Mouse (Mus musculus) cerebellum, adult (tissue): ENCODE results near the gene Hspg2.

Experiments
- ATAC-seq: cut with Nextera tagmentation; 2 replicates; pipeline ENCODE4 v1.9.2; 2017; ENCODE audit warnings: mild to moderate bottlenecking, moderate library complexity, mixed read lengths; ENCODE audit not compliant: insufficient number of reproducible peaks, low FRiP score, low TSS enrichment

The Hspg2 gene

DNA sequence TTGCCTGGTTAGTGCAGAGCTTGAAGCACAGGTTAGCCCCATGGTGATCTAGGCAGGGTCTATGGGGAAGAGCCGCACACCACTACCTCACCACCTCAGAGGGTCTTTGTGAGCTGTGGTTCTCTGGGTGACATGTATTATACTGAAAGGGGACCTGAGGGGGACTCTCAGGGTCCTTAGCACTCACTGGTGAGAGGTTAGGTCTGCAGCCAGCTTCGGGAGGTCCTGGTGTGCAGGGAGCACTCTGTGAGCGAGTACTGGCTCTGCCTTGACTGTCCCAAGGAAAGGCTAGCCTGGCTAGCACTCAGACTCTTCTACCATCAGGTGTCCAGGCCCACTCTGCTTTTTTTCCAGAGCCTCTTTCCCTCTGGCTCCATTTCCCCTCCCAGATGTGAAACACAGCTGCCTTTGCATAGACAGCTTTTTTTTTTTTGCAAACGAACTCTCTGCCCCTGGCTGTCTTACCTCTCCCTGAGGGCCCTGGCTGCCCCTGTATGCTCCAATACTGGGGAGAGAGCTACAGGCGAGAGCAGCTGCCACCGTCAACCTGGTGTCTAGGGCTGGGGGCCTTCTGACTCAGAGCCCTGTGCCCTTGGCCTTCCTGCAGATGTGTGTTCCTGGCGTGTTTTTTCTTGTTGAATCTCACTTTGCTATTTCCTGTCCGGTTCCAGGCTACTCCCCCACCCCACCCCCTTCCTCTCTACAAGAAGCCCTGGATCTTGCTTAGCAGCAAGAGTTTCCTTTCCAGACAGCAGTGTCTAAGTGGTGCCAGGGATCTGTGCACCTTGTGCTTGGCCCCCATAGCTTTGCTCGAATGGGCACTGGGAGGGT is 29.5 kb downstream of the Hspg2 start:
- no peak for ATAC-seq

GRCm38 (mm10) chr4:137498882-137499583 is 30.5 kb downstream of the Hspg2 start:
- ATAC-seq, result no peak

DNA sequence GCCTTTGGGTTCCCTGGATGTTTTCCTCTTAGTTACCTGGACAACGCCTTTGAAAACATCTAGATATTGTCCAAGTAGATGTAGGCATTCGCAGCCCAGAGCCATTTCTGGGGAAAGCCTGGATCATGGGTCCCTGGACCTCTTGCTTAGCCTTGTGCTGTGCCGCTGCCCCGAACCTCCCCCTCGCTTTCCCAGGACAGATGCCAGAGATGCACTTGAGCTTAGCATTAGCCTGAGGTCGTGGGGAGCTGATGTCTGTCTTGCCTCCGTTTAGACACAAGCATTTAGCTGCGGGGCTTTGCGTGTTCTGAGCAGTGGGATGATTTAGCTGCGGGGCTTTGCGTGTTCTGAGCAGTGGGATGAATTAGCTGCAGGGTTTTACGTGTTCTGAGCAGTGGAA is 31.6 kb downstream of the Hspg2 start:
- ATAC-seq, result no peak

- no peak for ATAC-seq
Measured at GRCm38 (mm10) chr4:137500953-137501352, 32.4 kb downstream of the Hspg2 start.

DNA sequence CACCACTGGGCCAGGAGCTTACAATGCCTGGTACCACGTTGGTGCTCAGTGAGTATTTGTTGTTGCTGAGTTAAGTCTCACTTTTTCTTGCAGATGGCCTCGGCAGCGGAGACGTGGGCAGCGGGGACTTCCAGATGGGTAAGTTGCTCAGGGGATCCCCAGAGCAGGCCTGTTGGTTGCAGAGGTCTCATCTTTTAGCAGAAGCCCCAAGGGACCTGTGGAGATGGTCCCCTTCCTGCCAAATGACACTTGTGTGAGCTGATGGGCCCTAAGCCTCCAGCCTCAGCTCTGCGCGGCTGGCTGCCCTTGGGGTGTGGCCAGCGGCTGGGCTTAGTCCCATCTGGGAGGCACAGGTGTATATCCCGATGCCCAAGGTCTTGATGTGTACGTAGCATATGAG is 33.6 kb downstream of the Hspg2 start:
- ATAC-seq, result no peak

GRCm38 (mm10) chr4:137502801-137503200 is 34.2 kb downstream of the Hspg2 start:
- ATAC-seq, result no peak

DNA sequence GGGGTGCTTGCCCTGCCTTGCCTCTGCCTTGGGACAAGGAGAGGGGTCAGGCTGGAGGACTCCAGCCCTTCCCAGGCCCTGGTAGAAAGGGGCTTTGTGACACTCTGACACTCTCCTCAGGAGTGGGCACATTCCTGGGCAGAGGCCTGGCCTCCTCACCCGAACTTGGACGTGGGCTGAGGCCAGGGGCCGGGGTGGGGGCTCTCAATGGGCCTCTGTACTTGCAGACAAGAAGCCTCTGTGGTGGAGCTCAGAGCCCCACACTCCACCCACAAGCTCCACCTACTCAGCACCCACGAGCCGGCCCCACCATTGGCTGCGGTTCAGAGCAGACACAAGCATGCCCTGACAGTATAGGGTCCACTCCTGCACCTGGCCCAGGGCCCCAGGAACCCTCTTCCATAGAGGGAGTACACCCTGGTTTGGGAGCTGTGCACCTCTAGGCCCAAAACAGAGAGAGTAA is 35.0 kb downstream of the Hspg2 start:
- ATAC-seq, result no peak

- no peak for ATAC-seq
Measured at GRCm38 (mm10) chr4:137506629-137507028, 38.1 kb downstream of the Hspg2 start.

GRCm38 (mm10) chr4:137509528-137509927 is 41.0 kb downstream of the Hspg2 start:
- no peak for ATAC-seq

GRCm38 (mm10) chr4:137510021-137510696 is 41.6 kb downstream of the Hspg2 start:
- no peak for ATAC-seq

- no peak for ATAC-seq
Measured at GRCm38 (mm10) chr4:137512897-137513296, 44.3 kb downstream of the Hspg2 start.

GRCm38 (mm10) chr4:137517989-137518691 is 49.6 kb downstream of the Hspg2 start:
- no peak for ATAC-seq

- ATAC-seq, result no peak
Measured at GRCm38 (mm10) chr4:137518746-137519145, 50.2 kb downstream of the Hspg2 start.

DNA sequence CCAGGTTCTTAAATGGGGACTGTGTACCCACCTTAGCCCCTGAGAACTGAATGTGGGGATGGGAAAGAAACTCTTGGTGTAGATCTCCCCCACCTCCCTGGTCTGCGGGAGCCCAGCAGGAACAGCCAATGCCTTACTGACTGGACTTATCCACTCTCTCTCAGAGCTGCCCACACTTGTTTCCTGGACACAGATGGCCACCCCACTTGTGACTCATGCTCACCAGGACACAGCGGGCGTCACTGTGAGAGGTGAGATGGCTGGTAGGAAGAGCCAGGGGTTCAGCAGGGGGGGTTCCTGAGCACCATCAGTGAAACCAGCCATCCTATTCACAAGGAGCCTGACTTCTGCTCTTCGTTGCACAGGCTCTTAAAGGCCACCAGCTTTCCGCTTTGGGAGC is 51.8 kb downstream of the Hspg2 start:
- no peak for ATAC-seq

GRCm38 (mm10) chr4:137521966-137522365 is 53.4 kb downstream of the Hspg2 start:
- no peak for ATAC-seq

GRCm38 (mm10) chr4:137525426-137525825 is 56.9 kb downstream of the Hspg2 start:
- no peak for ATAC-seq

DNA sequence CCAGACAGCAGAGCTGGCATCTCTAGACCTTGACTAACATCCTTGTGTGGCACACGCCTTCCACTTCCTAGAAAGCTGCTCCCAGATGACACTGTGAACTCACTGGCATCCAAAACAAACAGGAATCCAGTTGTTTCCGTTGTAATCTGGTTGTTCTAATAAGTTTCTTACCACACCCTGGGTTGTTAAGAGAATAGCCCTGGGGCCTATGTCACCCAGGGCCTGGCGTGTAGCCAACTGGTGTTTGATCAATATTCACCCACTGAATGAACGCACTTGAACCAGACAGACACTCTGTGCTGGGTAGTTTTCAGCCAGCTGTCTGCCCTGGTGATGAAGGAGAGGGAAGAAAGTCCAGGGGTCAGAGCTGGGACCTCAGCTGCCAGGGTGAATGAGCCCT is 58.8 kb downstream of the Hspg2 start:
- ATAC-seq, result no peak

GRCm38 (mm10) chr4:137527872-137528271 is 59.3 kb downstream of the Hspg2 start:
- ATAC-seq, result no peak

DNA sequence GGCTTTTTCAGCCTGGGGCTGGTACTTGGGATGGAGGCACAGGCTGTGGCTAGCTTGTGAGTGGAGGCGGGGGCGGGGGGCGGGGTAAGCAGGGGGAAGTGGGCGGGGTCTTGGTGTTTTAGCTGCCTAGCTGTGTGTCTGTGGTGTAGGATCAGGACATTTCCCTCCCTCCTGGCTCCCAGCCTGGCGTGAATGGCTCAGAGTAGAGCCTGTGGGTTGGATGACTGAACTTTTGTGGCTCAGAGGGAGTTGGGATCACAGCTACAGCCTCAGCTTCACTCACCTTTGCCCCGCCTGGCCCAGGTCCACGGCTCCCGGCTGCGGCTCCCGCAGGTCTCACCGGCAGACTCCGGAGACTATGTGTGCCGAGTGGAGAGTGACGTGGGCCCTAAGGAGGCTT is 71.8 kb downstream of the Hspg2 start:
- no peak for ATAC-seq

DNA sequence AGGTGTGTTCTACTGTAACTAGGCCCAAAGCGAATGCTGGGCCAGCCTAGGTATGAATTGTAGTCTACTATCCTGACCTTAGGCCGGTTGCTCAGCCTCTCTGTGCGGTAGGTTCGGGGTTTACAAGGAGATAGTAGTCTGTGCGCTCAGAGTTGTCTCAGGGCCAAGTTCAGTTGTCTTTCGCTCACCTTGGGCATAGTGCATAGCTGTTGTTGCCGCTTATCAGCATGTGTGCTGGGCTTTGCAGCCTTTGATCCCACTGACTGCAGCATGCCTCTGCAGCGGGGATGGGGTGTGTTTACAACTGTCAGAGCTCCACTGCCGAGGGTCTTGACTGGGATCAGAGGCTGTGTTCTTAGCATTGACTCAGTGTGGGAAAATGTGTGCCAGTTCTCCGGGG is 74.4 kb downstream of the Hspg2 start:
- no peak for ATAC-seq

DNA sequence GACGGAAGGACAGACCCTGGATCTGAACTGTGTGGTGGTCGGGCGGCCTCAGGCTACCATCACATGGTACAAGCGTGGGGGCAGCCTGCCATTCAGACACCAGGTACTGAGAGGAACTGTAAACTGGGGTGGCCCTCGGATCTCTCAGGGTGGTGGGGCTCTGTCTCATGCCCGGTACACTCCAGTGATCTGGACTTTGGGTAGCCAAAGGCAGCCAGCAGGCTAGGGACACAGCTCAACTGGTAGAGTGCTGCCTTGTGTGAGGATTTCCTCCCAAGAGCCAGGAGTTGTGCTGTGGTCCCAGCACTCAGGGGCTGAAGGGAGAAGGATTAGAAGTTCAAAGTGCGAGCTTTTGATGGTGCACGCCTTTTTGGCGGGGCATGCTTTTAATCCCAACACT is 77.0 kb downstream of the Hspg2 start:
- ATAC-seq, result no peak
